Mouse (Mus musculus) heart, adult 9 months (tissue): Measurements from ENCODE around the gene Dnmt1.

Experiments
- DNase-seq, 2 experiments: peaks; one replicate each; pipeline ENCODE4 v3.0.0; 2022; ENCODE audit warnings: low spot score in 2 of 2

Gene Dnmt1

GRCm38 (mm10) chr9:20879097-20879792 is 80.4 kb downstream of the Dnmt1 start, which contains the start of gene Angptl6:
Gene Angptl6, minus strand, starts transcription at chr9:20879727.
- DNase-seq: no peak

- DNase-seq: peak in 1 of 2 experiments; percentile 52
These were observed 81.0 kb downstream of the Dnmt1 start for GRCm38 (mm10) chr9:20878710-20879065.

- DNase-seq: peak; percentile 100
These were observed 81.5 kb downstream of the Dnmt1 start for GRCm38 (mm10) chr9:20878041-20878709.

- DNase-seq: no peak
These were observed 82.3 kb downstream of the Dnmt1 start for GRCm38 (mm10) chr9:20877118-20878040.

GRCm38 (mm10) chr9:20876318-20877117 is 83.2 kb downstream of the Dnmt1 start:
- DNase-seq: no peak

- no peak for DNase-seq
These were observed 84.5 kb downstream of the Dnmt1 start for GRCm38 (mm10) chr9:20875021-20875790.

GRCm38 (mm10) chr9:20873521-20873920 is 86.2 kb downstream of the Dnmt1 start:
- DNase-seq: no peak

- no peak for DNase-seq
These were observed 86.7 kb downstream of the Dnmt1 start for GRCm38 (mm10) chr9:20872991-20873390.

- no peak for DNase-seq
These were observed 89.2 kb downstream of the Dnmt1 start for GRCm38 (mm10) chr9:20870211-20871173.

- no peak for DNase-seq
These were observed 90.4 kb downstream of the Dnmt1 start for GRCm38 (mm10) chr9:20869246-20869645.

- peak in 1 of 2 experiments; percentile 52 for DNase-seq
These were observed 91.2 kb downstream of the Dnmt1 start, which contains the start of gene A230050P20Rik for GRCm38 (mm10) chr9:20868448-20869001. Gene A230050P20Rik, plus strand, starts transcription at chr9:20868642.

- no peak for DNase-seq
These were observed 92.8 kb downstream of the Dnmt1 start for GRCm38 (mm10) chr9:20866879-20867278.

GRCm38 (mm10) chr9:20862225-20862624 is 97.5 kb downstream of the Dnmt1 start:
- DNase-seq: no peak

GRCm38 (mm10) chr9:20861821-20862220 is 97.9 kb downstream of the Dnmt1 start:
- DNase-seq: no peak

GRCm38 (mm10) chr9:20859926-20860325 is 99.8 kb downstream of the Dnmt1 start:
- DNase-seq: no peak
